Mouse (Mus musculus): ENCODE measurements around the gene Aldh3a2.

DNA sequence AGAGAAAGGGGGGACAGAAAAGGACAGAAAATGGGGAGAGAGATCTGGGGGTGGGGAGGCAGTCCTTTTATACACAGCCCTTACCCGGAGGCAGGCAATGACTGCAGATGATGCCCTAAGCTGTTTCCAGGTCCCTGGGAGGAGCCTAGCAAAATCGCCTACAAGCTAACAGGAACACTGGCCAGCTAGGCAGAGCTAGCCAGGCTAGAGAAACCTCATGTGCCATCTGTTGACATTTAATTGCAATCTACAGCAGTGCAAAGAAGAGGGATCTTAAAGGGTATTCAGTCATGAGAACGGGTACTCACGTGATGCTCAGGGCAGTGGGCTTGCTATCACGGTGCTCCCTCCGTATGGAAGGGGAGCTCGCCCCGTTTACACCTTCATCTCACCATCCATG lies 39.4 kb downstream of the Aldh3a2 start:
- TF ChIP-seq POLR2A (IDR thresholded peaks at IDR 0.05; ENCODE audit: control insufficient read depth in 1 of 2, insufficient read depth in 1 of 2, low read depth in 1 of 2, low read length in 2 of 2, poor library complexity in 1 of 2) (no peak), CTCF (IDR thresholded peaks at IDR 0.05 in 2 of 3, conservative IDR thresholded peaks at IDR 0.05 in 1 of 3; ENCODE audit: control insufficient read depth in 1 of 3, insufficient read depth in 1 of 3, low read depth in 2 of 3, low read length in 3 of 3, poor library complexity in 1 of 3, severe bottlenecking in 1 of 3) (no peak), MEF2A (IDR thresholded peaks at IDR 0.05; ENCODE audit: extremely low read depth, insufficient replicate concordance, low read depth, low read length, poor library complexity, severe bottlenecking) (no peak), POLR2AphosphoS2 (IDR thresholded peaks at IDR 0.05; ENCODE audit: low read length) (no peak)

All from MEL (cell line).